Mouse (Mus musculus) liver, adult 2 months (tissue): ENCODE data around the gene Tmem128.

Experiments used
- CTCF ChIP-seq: fragments of 200-500 bp; IDR thresholded peaks from 2 replicates; pipeline ENCODE4 v1.5.1; 2011; ENCODE audit warnings: low read depth, low read length, control low read depth
- POLR2A ChIP-seq: fragments of 200-500 bp; IDR thresholded peaks from 2 replicates; pipeline ENCODE4 v1.6.1; 2011; ENCODE audit warnings: low read length, control low read depth; ENCODE audit not compliant: insufficient read depth; ENCODE audit errors: extremely low read depth

DNA sequence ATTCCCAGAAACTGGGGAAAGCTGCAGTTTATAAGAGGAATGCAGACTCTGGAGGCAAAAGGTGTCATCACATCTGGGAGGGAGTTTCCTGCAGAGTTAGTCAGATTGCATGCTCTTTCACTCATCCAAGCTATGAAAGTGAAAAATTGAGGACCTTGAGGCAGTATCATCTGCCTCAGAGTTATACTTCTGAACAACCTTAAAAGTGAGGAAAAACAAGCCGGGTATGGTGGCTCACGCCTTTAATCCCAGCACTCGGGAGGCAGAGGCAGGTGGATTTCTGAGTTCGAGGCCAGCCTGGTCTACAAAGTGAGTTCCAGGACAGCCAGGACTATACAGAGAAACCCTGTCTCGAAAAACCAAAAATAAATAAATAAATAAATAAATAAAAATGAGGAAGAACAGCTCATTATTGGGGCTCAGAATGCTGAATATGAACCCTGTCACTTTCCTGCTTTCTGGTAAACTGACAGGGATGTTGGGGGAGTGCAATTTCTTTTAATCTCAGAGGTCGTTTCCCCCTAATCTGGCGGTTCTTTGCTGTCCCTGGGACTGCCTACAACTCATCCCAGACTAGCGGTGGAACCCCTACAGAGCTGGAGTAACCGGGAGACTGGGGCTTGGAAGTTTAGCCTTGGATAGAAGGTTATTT is 404 bp upstream of the Tmem128 start:
- TF ChIP-seq CTCF (no peak), POLR2A (no peak)
